Mouse (Mus musculus) MEL (cell line): ENCODE measurements around the gene Slc16a8. TPM values are rescaled to one million over a fixed set of nuclear protein-coding genes. Genes with fewer than 3 reads are reported as not detected.
A peak's percentile ranks its signal among the peaks of the same experiment; 100 is the strongest.

Source experiments
- DNase-seq: peaks from one replicate; pipeline ENCODE4 v3.0.0; 2011; ENCODE audit warnings: low read depth, low spot score
- H3K27ac ChIP-seq: 2 replicates; pipeline ENCODE4 v1.5.1; 2012; ENCODE audit warnings: low read depth, mild to moderate bottlenecking, control low read depth, low read length, moderate library complexity; ENCODE audit not compliant: control insufficient read depth
- H3K27me3 ChIP-seq, 2 experiments: fragments of 150-350 bp in 1 of 2; sonication (generic) in 1 of 2; 2 replicates each; pipeline ENCODE4 v1.6.1; 2012; ENCODE audit warnings: low read length in 2 of 2, mild to moderate bottlenecking in 2 of 2, improper control_type of control experiment in 1 of 2, moderate library complexity in 1 of 2; ENCODE audit not compliant: insufficient read depth in 2 of 2, control insufficient read depth in 1 of 2
- H3K36me3 ChIP-seq, 2 experiments: 2 replicates each; pipeline ENCODE4 v1.6.1; 2012 to 2014; ENCODE audit warnings: low read length in 2 of 2, improper control_type of control experiment in 1 of 2, inconsistent platforms in 1 of 2, mild to moderate bottlenecking in 1 of 2; ENCODE audit not compliant: insufficient read depth in 2 of 2, control insufficient read depth in 1 of 2
- H3K4me1 ChIP-seq, 2 experiments: fragments of 150-350 bp in 1 of 2; sonication (generic) in 1 of 2; 2 replicates each; pipeline ENCODE4 v1.6.1; 2012; ENCODE audit warnings: low read length in 2 of 2, improper control_type of control experiment in 1 of 2, mild to moderate bottlenecking in 1 of 2; ENCODE audit not compliant: insufficient read depth in 2 of 2, control insufficient read depth in 1 of 2
- H3K4me3 ChIP-seq, 2 experiments: fragments of 150-350 bp in 1 of 2; sonication (generic) in 1 of 2; 2 replicates each; pipeline ENCODE4 v1.5.1; 2012; ENCODE audit warnings: low read depth in 2 of 2, low read length in 2 of 2, mild to moderate bottlenecking in 2 of 2, moderate library complexity in 2 of 2, control low read depth in 1 of 2, improper control_type of control experiment in 1 of 2; ENCODE audit not compliant: control insufficient read depth in 1 of 2, insufficient read depth in 1 of 2
- H3K79me2 ChIP-seq: 2 replicates; pipeline ENCODE4 v1.6.1; 2012; ENCODE audit warnings: mild to moderate bottlenecking, low read length, moderate library complexity; ENCODE audit not compliant: control insufficient read depth, poor library complexity, insufficient read depth
- H3K9ac ChIP-seq: 2 replicates; pipeline ENCODE4 v1.6.1; 2012; ENCODE audit warnings: low read depth, mild to moderate bottlenecking, control low read depth, low read length, moderate library complexity; ENCODE audit not compliant: control insufficient read depth, poor library complexity, severe bottlenecking
- H3K9me3 ChIP-seq: fragments of 150-350 bp; sonication (generic); replicated peaks from 2 replicates; pipeline ENCODE4 v1.6.1; 2012; ENCODE audit warnings: mild to moderate bottlenecking, low read length, improper control_type of control experiment, moderate library complexity; ENCODE audit not compliant: insufficient read depth
- BHLHE40 ChIP-seq: IDR thresholded peaks from 2 replicates; pipeline ENCODE4 v1.6.1; 2012; ENCODE audit warnings: low read depth, mild to moderate bottlenecking, inconsistent platforms, low read length, improper control_type of control experiment, borderline replicate concordance
- CHD1 ChIP-seq: IDR thresholded peaks from 2 replicates; pipeline ENCODE4 v1.6.1; 2012; ENCODE audit warnings: low read depth, mild to moderate bottlenecking, inconsistent platforms, low read length, improper control_type of control experiment
- ELF1 ChIP-seq: IDR thresholded peaks from 2 replicates; pipeline ENCODE4 v1.6.1; 2014; ENCODE audit warnings: low read depth, mild to moderate bottlenecking, inconsistent platforms, low read length, improper control_type of control experiment, moderate library complexity
- EP300 ChIP-seq, 2 experiments: IDR thresholded peaks; 2 replicates each; pipeline ENCODE4 v1.6.1; 2011; ENCODE audit warnings: improper control_type of control experiment in 2 of 2, low read length in 2 of 2, low read depth in 1 of 2, mild to moderate bottlenecking in 1 of 2
- ETS1 ChIP-seq: IDR thresholded peaks from 2 replicates; pipeline ENCODE4 v1.6.1; 2012; ENCODE audit warnings: low read depth, mild to moderate bottlenecking, inconsistent platforms, low read length, improper control_type of control experiment, moderate library complexity
- GATA1 ChIP-seq: IDR thresholded peaks from 2 replicates; pipeline ENCODE4 v1.6.1; 2011; ENCODE audit warnings: low read depth, low read length, improper control_type of control experiment
- MAX ChIP-seq: IDR thresholded peaks from 2 replicates; pipeline ENCODE4 v1.6.1; 2011; ENCODE audit warnings: low read length, improper control_type of control experiment
- MEF2A ChIP-seq: IDR thresholded peaks from 2 replicates; pipeline ENCODE4 v1.6.1; 2014; ENCODE audit warnings: low read depth, mild to moderate bottlenecking, inconsistent platforms, low read length, improper control_type of control experiment; ENCODE audit not compliant: poor library complexity, insufficient replicate concordance, severe bottlenecking; ENCODE audit errors: extremely low read depth
- MXI1 ChIP-seq: IDR thresholded peaks from 2 replicates; pipeline ENCODE4 v1.6.1; 2011; ENCODE audit warnings: mild to moderate bottlenecking, low read depth, low read length, improper control_type of control experiment
- MYB ChIP-seq: IDR thresholded peaks from 2 replicates; pipeline ENCODE4 v1.6.1; 2011; ENCODE audit warnings: mild to moderate bottlenecking, low read depth, low read length, improper control_type of control experiment
- NELFE ChIP-seq: IDR thresholded peaks from 2 replicates; pipeline ENCODE4 v1.6.1; 2011; ENCODE audit warnings: low read depth, low read length, improper control_type of control experiment
- POLR2A ChIP-seq, 2 experiments: IDR thresholded peaks; 2 replicates each; pipeline ENCODE4 v1.6.1; 2011 to 2012; ENCODE audit warnings: low read length in 2 of 2, mild to moderate bottlenecking in 2 of 2, control low read depth in 1 of 2, improper control_type of control experiment in 1 of 2, low read depth in 1 of 2, moderate library complexity in 1 of 2; ENCODE audit not compliant: control insufficient read depth in 1 of 2, insufficient read depth in 1 of 2, poor library complexity in 1 of 2
- POLR2AphosphoS2 ChIP-seq: IDR thresholded peaks from 2 replicates; pipeline ENCODE4 v1.6.1; 2011; ENCODE audit warnings: low read length, improper control_type of control experiment
- POLR2AphosphoS5 ChIP-seq: IDR thresholded peaks from 2 replicates; pipeline ENCODE4 v1.6.1; 2012; ENCODE audit warnings: low read depth, borderline replicate concordance, mild to moderate bottlenecking, inconsistent platforms, low read length, moderate library complexity, mixed read lengths
- SMC3 ChIP-seq: IDR thresholded peaks from 2 replicates; pipeline ENCODE4 v1.6.1; 2011; ENCODE audit warnings: low read depth, low read length, improper control_type of control experiment
- TAL1 ChIP-seq: IDR thresholded peaks from 2 replicates; pipeline ENCODE4 v1.6.1; 2012; ENCODE audit warnings: mild to moderate bottlenecking, inconsistent platforms, low read length, moderate library complexity, mixed read lengths
- ZC3H11A ChIP-seq: IDR thresholded peaks from 2 replicates; pipeline ENCODE4 v1.6.1; 2012; ENCODE audit warnings: low read depth, mild to moderate bottlenecking, inconsistent platforms, low read length, improper control_type of control experiment
- ZKSCAN1 ChIP-seq: IDR thresholded peaks from 2 replicates; pipeline ENCODE4 v1.6.1; 2012; ENCODE audit warnings: low read depth, mild to moderate bottlenecking, inconsistent platforms, low read length, improper control_type of control experiment, moderate library complexity
- polyA plus RNA-seq, 2 experiments: library from polyadenylated mRNA; stranded (reverse) in 1 of 2; unstranded in 1 of 2; fragments of >175 nt in 1 of 2; fragments of >200 nt in 1 of 2; gene quantifications; 2 replicates each; pipeline versions ENCODE4 v1.2.1 to v1.2.4; 2012; ENCODE audit warnings: low replicate concordance in 2 of 2, low read depth in 1 of 2; ENCODE audit not compliant: insufficient read length in 2 of 2, insufficient read depth in 1 of 2, missing spikeins in 1 of 2
- total RNA-seq: library from RNA; depleted of rRNA; stranded (reverse); fragments of 300-350 nt; gene quantifications from 2 replicates; pipeline ENCODE4 v1.2.3, GENCODE M21; 2012

Slc16a8 gene
- total and polyA plus RNA-seq, 3 experiments = 0.15 to 0.47 TPM; not detected in 1

- Histone ChIP-seq H3K9me3 (no peaks in the 10 kb centered on the region), H3K27ac (no peak overlapping the region), H3K4me1 (no peaks in the 10 kb centered on the region), H3K4me3 (no peak overlapping the region), H3K9ac (no peak overlapping the region), H3K79me2 (no peaks in the 10 kb centered on the region)
- no peak for DNase-seq
- TF ChIP-seq SMC3 = no peak
- no peak for TF ChIP-seq MEF2A
- TF ChIP-seq GATA1 = no peak
- no peak for TF ChIP-seq NELFE
- no peak for TF ChIP-seq MAX
- no peak for TF ChIP-seq ETS1
- TF ChIP-seq BHLHE40 = no peak
- no peak for TF ChIP-seq CHD1
- TF ChIP-seq, all 39 proteins: peak for 0
- no peaks in the 10 kb centered on the region for H3K36me3 ChIP-seq
- no peaks in the 10 kb centered on the region for H3K27me3 ChIP-seq
Measured at GRCm38 (mm10) chr15:79223641-79224040, 30.9 kb downstream of the Slc16a8 start.

GRCm38 (mm10) chr15:79219572-79219971 is 35.0 kb downstream of the Slc16a8 start:
- TF ChIP-seq EP300 (IDR thresholded peaks at IDR 0.05; ENCODE audit: low read depth in 1 of 2, low read length in 2 of 2) (no peak), POLR2AphosphoS2 (no peak), MYB (no peak), MXI1 (no peak), POLR2A (IDR thresholded peaks at IDR 0.05; ENCODE audit: control insufficient read depth in 1 of 2, insufficient read depth in 1 of 2, low read depth in 1 of 2, low read length in 2 of 2, poor library complexity in 1 of 2) (no peak), ETS1 (no peak), TAL1 (no peak), ZC3H11A (no peak), POLR2AphosphoS5 (no peak), BHLHE40 (no peak)
- Histone ChIP-seq H3K4me1 (no peaks in the 10 kb centered on the region), H3K79me2 (no peaks in the 10 kb centered on the region), H3K36me3 (no peaks in the 10 kb centered on the region), H3K9me3 (no peaks in the 10 kb centered on the region), H3K27ac (no peak overlapping the region), H3K27me3 (no peaks in the 10 kb centered on the region), H3K4me3 (no peak overlapping the region), H3K9ac (no peak overlapping the region)
- no peak for DNase-seq

- Histone ChIP-seq H3K4me3 (no peak overlapping the region), H3K9ac (no peak overlapping the region), H3K4me1 (no peaks in the 10 kb centered on the region), H3K27ac (no peak overlapping the region), H3K27me3 (no peaks in the 10 kb centered on the region), H3K9me3 (no peaks in the 10 kb centered on the region), H3K79me2 (no peaks in the 10 kb centered on the region), H3K36me3 (no peaks in the 10 kb centered on the region)
- TF ChIP-seq ZKSCAN1 (peak; percentile 94), ELF1 (no peak)
- no peak for DNase-seq
Measured at GRCm38 (mm10) chr15:79216191-79216590, 38.4 kb downstream of the Slc16a8 start.
